Mouse (Mus musculus): Measurements from ENCODE around the gene Rara. TPM values are rescaled to one million over a fixed set of nuclear protein-coding genes. Genes with fewer than 3 reads are reported as not detected.

The Rara gene
- polyA plus RNA-seq, 1 experiment = 20.1 TPM

DNA sequence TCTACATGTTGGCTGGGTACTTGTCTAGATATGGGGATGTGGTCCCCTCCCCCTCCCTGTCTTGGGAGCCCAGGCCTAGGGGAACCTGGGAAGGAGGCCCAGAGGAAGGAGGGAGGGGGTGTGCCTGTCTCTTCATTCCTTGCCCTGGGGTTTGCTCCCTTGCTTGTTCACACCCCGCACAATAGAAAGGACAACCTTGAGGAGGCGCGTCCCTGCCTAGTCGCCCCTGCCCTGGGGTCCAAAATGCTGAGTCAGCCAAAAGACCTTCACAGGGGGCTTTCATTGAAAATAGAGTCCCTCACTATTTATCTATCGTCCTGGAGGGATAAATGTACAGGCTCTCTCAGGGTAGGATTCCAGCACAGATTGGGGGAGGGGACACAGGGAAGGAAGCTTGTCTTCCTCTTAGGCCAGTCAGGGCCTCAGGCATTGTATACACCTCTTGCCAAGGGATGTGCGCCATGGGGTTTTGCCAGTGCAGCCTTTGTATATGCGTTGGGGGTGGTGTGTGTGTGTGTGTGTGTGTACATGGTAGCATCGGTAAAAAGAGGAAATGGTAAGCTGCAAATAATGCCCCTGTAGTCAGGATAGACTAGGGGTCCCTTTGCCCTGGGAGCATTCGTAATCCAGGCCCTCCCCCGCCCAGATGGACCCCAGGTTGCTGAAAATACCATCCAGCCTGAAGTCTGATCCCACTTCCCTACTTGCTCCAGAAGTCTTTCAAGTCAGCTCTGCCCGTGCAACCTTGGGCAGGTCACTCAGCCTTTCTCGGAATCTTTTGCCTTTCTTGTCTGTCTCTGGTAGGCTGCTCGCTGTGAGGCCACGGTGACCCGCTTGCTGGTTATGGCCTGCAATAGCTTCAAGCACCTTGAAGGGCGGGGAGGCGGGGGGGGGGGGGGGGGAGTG lies 27.4 kb downstream of the Rara start:
- Histone ChIP-seq H3K4me3 (ENCODE audit: control insufficient read depth, low read depth, low read length) (no peak overlapping the region), H3K27me3 (ENCODE audit: control insufficient read depth, insufficient read depth, low read length) (no peaks in the 10 kb centered on the region), H3K36me3 (ENCODE audit: control insufficient read depth, insufficient read depth, low read length) (no peaks in the 10 kb centered on the region), H3K4me1 (ENCODE audit: control insufficient read depth, insufficient read depth, low read length) (peaks cover 35% of the 10 kb centered on the region), H3K27ac (ENCODE audit: control insufficient read depth, insufficient read depth, low read depth, low read length) (peak overlapping the region; percentile 82)
- TF ChIP-seq POLR2A (IDR thresholded peaks at IDR 0.05; ENCODE audit: control insufficient read depth, low read depth, low read length) = no peak
- no peak for TF ChIP-seq CTCF (IDR thresholded peaks at IDR 0.05; ENCODE audit: control insufficient read depth, insufficient read depth, insufficient replicate concordance, low read depth, low read length)

DNA sequence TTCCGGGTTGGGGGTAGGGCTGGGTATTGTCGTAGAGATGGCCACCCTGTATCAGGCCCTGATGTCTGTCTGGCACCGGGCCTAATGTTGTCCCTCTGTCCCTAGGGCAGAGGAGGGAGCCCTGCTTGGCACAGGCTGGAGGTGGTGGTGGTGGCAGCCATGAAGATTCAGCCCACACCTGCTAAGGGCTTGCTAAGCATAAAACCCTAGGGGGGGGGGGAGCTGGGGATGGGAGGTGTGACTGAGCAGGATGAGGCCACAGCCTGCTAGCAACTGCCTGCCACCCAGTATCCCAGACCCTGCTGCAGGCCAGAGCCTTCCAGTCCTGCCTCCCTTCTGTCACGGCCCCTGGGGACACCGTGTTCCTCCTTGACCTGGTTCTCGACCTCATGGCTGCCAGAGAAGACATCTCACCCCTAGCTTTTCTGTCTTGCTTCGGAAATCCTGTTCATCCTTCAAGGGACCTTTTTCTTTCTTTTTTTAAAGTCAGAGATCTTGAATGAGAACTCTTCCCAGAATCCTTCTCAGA lies 28.2 kb downstream of the Rara start:
- Histone ChIP-seq H3K27ac (ENCODE audit: control insufficient read depth, insufficient read depth, low read depth, low read length) (peak overlapping the region; percentile 75), H3K27me3 (ENCODE audit: control insufficient read depth, insufficient read depth, low read length) (no peaks in the 10 kb centered on the region), H3K36me3 (ENCODE audit: control insufficient read depth, insufficient read depth, low read length) (no peaks in the 10 kb centered on the region), H3K4me3 (ENCODE audit: control insufficient read depth, low read depth, low read length) (no peak overlapping the region), H3K4me1 (ENCODE audit: control insufficient read depth, insufficient read depth, low read length) (peaks cover 35% of the 10 kb centered on the region)
- TF ChIP-seq CTCF (IDR thresholded peaks at IDR 0.05; ENCODE audit: control insufficient read depth, insufficient read depth, insufficient replicate concordance, low read depth, low read length) (no peak), POLR2A (IDR thresholded peaks at IDR 0.05; ENCODE audit: control insufficient read depth, low read depth, low read length) (no peak)

DNA sequence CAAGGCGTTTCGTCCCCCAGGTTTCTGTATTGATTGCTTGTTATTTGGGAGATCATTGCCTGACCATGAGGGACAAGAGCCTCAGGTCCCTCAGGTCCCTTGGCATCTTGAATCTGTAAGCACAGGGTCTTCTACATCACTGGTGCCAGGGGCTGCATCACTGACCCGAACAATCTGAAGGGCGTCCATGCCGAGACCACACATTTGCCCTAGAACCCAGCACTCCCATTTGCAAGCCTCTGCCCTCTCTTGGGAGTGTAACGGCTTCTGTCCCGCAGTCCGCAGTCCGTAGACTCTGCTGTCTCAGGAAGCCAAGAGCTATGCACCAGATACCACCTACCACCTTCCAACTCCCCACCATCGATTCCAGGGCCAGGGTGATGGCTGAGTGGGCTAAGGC lies 28.7 kb downstream of the Rara start:
- peaks cover 35% of the 10 kb centered on the region for H3K4me1 ChIP-seq (ENCODE audit: control insufficient read depth, insufficient read depth, low read length)
- H3K27me3 ChIP-seq (ENCODE audit: control insufficient read depth, insufficient read depth, low read length) = no peaks in the 10 kb centered on the region
- peak overlapping the region; percentile 39 for H3K27ac ChIP-seq (ENCODE audit: control insufficient read depth, insufficient read depth, low read depth, low read length)
- no peak overlapping the region for H3K4me3 ChIP-seq (ENCODE audit: control insufficient read depth, low read depth, low read length)
- TF ChIP-seq POLR2A (IDR thresholded peaks at IDR 0.05; ENCODE audit: control insufficient read depth, low read depth, low read length) (no peak), CTCF (IDR thresholded peaks at IDR 0.05; ENCODE audit: control insufficient read depth, insufficient read depth, insufficient replicate concordance, low read depth, low read length) (no peak)
- H3K36me3 ChIP-seq (ENCODE audit: control insufficient read depth, insufficient read depth, low read length) = no peaks in the 10 kb centered on the region

DNA sequence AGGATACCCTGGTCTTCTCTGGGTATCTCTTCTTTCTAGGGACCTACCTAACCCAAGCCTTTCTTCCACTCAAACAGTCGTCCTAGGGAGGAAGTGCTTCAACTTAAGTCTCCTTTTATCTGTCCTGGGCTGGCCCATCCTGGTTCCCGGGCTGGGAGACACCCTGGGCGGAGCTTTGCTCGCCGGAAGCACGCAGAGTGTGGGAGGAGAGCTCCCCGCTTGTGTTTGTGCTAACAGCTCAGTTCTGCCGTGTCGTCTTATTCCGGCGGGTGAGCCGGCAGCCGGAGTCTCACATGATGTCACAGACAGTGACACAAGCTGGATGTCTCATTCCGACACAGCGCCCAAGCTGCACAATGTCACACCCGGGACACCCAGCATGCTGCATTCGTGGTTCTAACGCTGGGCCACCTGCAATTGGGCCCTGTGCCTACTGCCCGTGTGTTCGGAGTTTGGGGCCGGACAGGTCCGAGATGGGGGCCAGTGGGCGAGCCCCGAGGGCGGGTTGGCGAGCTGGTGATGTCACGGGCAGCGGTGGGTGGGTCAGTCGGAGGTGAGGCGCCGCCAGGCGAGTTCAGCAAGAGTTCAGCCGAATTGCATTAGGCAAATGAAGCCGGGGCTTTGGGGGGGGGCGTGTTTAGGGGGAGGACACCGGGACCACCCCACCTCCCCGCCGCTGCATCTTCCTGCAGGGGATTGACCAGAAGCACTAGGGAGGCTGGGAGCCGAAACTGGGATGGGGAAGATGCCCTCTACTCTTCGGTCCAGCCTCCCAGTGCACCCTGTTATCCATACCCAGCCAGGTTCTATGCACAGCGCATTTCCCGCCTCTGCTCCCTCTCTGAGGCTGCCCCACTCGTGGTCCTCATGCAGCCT lies 32.1 kb downstream of the Rara start:
- peak; percentile 80 for TF ChIP-seq POLR2A (IDR thresholded peaks at IDR 0.05; ENCODE audit: control insufficient read depth, low read depth, low read length)
- TF ChIP-seq CTCF (IDR thresholded peaks at IDR 0.05; ENCODE audit: control insufficient read depth, insufficient read depth, insufficient replicate concordance, low read depth, low read length) = no peak
- H3K4me1 ChIP-seq (ENCODE audit: control insufficient read depth, insufficient read depth, low read length) = peaks cover 46% of the 10 kb centered on the region
- H3K4me3 ChIP-seq (ENCODE audit: control insufficient read depth, low read depth, low read length) = peak overlapping the region; percentile 69
- peak overlapping the region; percentile 85 for H3K27ac ChIP-seq (ENCODE audit: control insufficient read depth, insufficient read depth, low read depth, low read length)
- no peaks in the 10 kb centered on the region for H3K36me3 ChIP-seq (ENCODE audit: control insufficient read depth, insufficient read depth, low read length)
- H3K27me3 ChIP-seq (ENCODE audit: control insufficient read depth, insufficient read depth, low read length) = no peaks in the 10 kb centered on the region

DNA sequence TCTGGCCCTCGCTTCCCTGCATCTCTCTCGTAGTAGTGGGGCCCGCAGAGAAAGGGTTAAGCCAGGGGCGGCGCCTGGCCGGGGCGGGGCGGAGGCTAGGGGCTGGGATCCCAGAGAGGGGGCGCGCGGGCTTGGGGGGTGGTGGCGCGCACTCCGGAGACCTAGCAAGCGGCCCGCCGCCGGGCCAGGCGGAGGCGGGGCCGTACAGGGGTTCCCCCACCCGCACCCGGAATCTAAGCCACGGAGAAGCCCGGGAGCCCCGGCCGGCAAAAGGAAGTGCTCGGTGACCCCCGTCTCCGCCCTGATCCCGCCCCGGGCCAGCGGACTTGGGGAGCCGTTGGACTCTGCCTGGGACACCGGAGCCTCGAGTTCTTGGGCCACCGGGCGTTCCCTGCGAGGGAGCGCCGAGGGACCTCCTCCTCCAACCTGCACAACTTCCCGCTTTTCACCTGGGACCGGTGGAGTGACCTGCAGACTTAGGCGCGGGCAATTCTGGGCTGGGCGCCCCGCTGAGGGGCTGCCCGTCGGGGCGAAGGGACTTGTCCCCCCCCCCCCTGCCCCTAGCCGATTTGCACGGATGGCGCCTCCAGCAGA lies 32.8 kb downstream of the Rara start:
- H3K27ac ChIP-seq (ENCODE audit: control insufficient read depth, insufficient read depth, low read depth, low read length) = peak overlapping the region; percentile 49
- TF ChIP-seq CTCF (IDR thresholded peaks at IDR 0.05; ENCODE audit: control insufficient read depth, insufficient read depth, insufficient replicate concordance, low read depth, low read length) = no peak
- TF ChIP-seq POLR2A (IDR thresholded peaks at IDR 0.05; ENCODE audit: control insufficient read depth, low read depth, low read length) = peak; percentile 34; the same call in 1 of the 2 replicates
- H3K27me3 ChIP-seq (ENCODE audit: control insufficient read depth, insufficient read depth, low read length) = no peaks in the 10 kb centered on the region
- no peaks in the 10 kb centered on the region for H3K36me3 ChIP-seq (ENCODE audit: control insufficient read depth, insufficient read depth, low read length)
- H3K4me3 ChIP-seq (ENCODE audit: control insufficient read depth, low read depth, low read length) = peak overlapping the region; percentile 69
- peaks cover 48% of the 10 kb centered on the region for H3K4me1 ChIP-seq (ENCODE audit: control insufficient read depth, insufficient read depth, low read length)

DNA sequence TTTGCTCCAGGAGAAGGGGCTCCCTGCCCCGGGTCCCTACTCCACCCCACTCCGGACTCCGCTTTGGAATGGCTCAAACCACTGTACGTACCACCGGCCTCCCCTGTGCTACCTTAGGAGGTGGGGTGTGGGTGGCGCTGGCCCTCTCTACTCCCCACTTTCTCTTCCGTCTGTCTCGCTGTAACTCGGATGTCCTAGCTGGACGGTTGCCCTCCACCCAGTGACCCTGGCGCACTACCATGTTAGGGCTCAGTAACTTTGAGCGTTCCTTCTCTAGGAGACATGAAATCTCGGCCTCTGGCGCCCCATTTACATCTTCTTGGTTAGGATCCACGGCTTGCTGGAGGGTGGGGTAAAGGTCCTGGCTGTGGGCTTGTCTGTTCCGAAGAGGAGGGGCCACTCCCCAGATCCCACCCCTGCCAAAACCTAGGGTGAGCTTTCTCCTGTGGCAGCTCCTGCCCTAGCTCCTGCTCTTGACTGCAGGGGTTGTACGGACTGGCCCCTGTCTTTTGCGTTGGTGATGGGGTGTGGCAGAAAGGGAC lies 33.5 kb downstream of the Rara start:
- Histone ChIP-seq H3K4me3 (ENCODE audit: control insufficient read depth, low read depth, low read length) (peak overlapping the region; percentile 69), H3K36me3 (ENCODE audit: control insufficient read depth, insufficient read depth, low read length) (no peaks in the 10 kb centered on the region), H3K27me3 (ENCODE audit: control insufficient read depth, insufficient read depth, low read length) (no peaks in the 10 kb centered on the region), H3K4me1 (ENCODE audit: control insufficient read depth, insufficient read depth, low read length) (peaks cover 49% of the 10 kb centered on the region), H3K27ac (ENCODE audit: control insufficient read depth, insufficient read depth, low read depth, low read length) (peak overlapping the region; percentile 8; the same call in 1 of the 2 replicates)
- TF ChIP-seq POLR2A (IDR thresholded peaks at IDR 0.05; ENCODE audit: control insufficient read depth, low read depth, low read length) (peak; percentile 24; the same call in 1 of the 2 replicates), CTCF (IDR thresholded peaks at IDR 0.05; ENCODE audit: control insufficient read depth, insufficient read depth, insufficient replicate concordance, low read depth, low read length) (0 out of 2 replicates have a peak, but pooled peaks have one; percentile 10)
